Mouse (Mus musculus): ENCODE data around the gene Dusp5.

Gene Dusp5

GRCm38 (mm10) chr19:53543602-53544001, 14.7 kb downstream of the Dusp5 start:
- no peak for DNase-seq (ENCODE audit: low spot score in 2 of 2)

DNA sequence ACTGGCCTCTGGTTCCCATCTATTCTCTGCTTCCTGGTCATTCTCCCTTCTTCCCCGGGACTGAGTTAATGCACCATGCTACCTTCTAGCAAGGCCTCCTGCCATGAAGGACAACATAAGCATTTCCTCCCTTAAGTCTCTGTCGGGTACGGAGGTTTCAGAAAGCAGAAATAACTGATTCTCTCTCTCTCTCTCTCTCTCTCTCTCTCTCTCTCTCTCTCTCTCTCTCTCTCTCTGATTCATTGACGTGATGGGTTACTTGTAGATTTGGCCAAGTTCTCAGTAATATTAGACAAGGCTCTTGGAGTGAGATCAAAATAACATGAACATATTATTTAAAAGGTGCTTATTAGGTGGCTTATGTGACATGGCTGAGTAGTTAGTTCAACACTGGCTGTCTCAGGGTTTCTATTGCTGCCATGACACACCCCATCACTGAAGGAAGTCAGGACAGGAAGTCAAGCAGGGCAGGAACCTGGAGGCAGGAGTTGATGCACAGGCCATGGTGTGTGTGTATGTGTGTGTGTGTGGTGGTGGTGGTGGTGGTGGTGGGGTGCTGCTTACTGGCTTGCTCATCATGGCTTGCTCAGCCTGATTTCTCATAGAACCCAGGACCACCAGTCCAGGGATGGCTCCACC, 16.1 kb downstream of the Dusp5 start:
- no peak for DNase-seq (ENCODE audit: low spot score in 2 of 2)

- DNase-seq (ENCODE audit: low spot score in 2 of 2) = no peak
Measured at GRCm38 (mm10) chr19:53547597-53547996, 18.7 kb downstream of the Dusp5 start.

DNA sequence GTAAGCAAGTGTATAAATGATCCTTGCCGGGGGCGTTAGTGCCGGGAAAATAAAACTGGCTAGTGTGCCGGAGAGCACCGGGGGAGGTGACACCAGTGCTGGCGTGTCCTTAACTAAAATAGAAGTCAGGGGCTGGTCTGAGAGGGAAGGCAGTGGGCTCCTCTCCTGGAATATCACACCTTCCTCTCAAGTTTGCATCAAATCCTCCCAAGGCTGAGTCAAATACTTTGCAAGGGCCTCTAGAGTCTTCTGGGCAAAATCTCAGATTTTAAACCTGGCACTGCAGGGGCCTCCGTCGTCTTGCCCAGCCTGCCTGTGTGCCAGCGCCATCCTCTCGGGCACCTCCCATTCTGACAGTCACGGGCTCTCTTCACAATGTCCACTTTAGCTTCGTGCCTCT, 22.1 kb downstream of the Dusp5 start:
- no peak for DNase-seq (ENCODE audit: low spot score in 2 of 2)

DNA sequence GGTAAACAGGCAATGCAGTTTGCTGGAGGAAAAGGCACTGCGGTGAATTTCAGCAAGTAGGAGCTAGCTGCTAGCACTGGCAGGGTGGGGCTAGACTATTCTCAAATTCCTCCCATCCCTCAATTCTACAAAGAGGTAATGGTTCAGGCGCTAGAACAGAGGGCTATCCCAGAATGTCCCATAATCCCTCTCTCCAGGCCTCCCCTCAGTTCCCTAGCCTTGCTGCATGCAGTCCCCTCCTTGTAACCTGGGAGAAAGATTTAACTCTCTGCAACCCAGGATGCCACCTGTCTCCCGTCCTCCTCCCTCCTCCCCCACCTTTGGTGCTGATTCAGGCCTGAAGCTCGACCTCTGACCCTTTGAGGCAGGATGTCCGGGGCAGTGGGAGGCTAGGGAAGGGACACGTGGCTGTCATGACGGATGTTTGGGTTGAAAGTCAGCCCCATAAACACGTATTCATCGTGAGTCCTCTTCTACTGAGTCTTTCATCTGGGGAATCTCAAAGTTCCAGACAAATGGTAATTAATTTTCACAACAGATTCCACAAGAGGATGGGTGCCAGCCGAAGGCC, 23.4 kb downstream of the Dusp5 start:
- DNase-seq (ENCODE audit: low spot score in 2 of 2) = no peak

DNA sequence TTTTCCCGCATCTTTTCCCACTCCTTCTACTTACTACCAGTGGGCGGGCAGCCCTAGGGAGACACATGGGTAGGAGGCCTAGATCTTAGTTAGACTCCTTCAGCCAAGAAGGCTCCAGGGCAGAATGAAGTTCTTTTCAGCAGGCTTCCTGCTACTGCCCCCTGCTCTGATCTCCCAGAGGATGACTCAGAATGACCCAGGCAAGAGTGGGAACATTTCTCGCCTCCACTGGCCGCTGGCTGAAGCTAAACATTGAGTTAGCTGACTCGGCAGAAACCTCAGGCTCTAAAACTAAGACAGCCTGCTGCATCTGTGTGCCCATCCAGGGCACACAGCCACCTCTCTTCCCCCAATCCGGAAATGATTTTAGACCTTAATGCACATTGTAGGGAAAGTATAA, 23.9 kb downstream of the Dusp5 start:
- no peak for DNase-seq (ENCODE audit: low spot score in 2 of 2)

GRCm38 (mm10) chr19:53554402-53554801, 25.5 kb downstream of the Dusp5 start:
- no peak for DNase-seq (ENCODE audit: low spot score in 2 of 2)

DNA sequence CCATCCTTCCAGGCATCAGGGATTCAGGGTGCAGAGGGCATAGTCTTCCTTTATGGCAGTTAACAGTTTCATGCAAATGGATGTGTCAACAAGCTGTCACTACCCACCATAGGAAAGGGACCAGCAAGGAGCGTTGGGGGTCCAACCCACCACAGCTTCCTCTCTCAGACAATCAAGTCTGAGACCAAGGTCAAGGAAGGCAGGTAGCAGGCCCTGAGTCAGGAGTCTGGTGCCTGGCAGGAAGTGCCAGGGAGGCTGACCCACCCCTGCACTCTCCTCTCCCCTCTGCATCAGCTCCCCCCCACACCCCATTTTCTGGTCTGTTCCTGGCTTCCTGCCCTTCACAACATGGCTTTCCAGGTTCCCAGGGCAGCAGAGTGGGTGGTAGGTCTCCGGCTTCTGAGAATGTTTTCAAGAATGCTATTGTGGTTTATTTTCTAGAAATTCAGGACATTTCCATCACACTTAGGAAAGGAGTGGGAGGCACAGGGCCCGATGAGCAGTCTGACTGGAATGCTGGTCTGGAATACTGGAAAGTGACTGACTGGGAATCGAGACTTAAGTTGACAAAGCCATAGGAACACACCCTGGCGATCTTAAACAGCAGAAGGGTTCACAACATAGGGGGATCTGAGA, 26.2 kb downstream of the Dusp5 start:
- no peak for DNase-seq (ENCODE audit: low spot score in 2 of 2)

DNA sequence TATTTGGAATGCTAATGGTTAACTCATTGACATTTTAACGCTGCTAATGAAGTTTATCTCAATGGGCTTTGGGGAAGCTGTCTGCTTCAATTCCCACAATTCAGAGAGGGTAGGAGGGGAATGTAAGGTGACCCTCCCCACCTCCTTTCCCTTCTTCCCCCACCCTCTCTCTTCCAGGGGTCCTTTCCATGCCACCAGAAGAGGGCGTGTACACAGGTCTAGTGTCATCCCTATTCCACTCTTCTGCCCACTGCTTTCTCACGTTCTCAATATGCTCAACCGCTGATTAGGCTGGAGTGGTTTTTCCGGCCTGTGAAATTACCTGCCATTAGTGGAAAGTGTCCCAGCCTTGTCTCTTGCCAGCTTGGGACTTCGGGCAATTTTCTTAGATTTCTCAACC, 27.9 kb downstream of the Dusp5 start:
- DNase-seq (ENCODE audit: low spot score in 2 of 2) = no peak

DNA sequence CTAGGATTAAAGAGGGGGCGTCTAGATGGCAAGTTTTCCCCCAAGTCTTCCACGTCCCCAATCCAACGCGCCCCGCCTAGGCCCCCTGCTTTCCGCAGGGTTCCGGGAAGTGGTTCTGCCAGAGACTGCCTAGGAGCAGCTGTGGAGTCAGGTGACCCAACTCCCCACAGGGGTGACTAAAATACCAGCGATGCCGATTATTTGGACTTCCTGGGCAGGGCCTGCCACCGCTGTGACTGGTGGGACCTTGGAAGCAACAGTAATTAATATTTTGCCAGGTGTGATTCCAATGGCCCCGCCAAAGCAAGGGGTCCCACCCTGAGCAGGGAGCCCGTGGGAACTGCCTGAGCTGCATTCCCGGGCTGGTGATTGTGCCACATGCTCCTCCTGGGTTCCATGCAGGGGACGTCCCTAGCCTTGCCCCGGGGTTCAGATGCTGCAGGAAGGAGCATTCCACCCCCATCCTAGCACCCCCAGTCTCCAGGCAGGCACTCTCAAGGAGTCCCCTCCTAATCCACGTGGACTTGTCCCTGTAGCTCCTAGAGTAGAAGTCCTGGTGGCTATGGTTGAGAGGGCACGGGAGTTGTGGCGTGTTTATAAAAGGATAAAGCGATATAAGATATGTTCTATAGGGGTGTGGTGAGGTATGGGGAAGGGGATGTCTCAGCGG, 28.5 kb downstream of the Dusp5 start:
- DNase-seq (ENCODE audit: low spot score in 2 of 2) = no peak

GRCm38 (mm10) chr19:53560436-53560835, 31.5 kb downstream of the Dusp5 start:
- DNase-seq (ENCODE audit: low spot score in 2 of 2) = no peak

DNA sequence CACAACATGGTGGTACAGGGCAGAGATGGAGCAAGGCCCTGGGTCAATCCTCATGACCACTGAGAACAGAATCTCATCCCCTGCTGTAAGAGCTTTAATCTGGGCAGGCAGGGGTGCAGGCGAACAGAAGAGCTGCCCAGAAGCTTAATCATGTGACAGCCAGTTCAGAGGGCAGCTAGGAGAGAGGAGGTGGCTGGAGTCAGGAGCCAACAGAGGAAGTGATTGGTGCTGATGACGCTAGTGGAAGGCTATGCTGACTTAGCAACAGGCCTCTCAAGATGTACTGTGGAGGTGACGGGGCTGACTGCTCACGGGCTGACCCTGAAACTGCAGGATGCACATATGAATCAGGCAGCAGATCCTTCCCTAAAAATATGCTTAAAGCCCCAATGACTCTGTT, 35.3 kb downstream of the Dusp5 start:
- DNase-seq (ENCODE audit: low spot score in 2 of 2) = no peak

GRCm38 (mm10) chr19:53565565-53566277, 36.8 kb downstream of the Dusp5 start:
- DNase-seq (ENCODE audit: low spot score in 2 of 2) = no peak

GRCm38 (mm10) chr19:53567864-53568263, 39.0 kb downstream of the Dusp5 start:
- no peak for DNase-seq (ENCODE audit: low spot score in 2 of 2)

DNA sequence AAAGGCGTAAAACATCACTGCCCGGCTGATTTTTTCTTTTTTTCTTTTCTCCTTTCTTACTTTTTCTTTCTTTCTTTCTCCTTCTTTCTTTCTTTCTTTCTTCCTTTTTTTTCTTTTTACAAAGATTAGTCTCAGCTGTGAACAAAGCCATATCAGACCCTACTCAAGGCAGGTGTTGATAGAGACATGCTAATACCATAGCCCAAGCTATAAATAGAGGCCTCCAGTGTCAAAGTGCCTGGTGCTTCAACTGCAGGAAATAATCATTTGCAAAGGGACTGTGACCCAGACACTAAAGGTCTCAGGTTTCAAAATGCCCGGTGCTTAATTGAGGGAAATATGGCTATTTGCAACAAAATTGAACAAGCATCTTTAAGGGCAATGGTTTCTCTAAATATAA, 39.6 kb downstream of the Dusp5 start:
- DNase-seq (ENCODE audit: low spot score in 2 of 2) = no peak

- DNase-seq (ENCODE audit: low spot score in 2 of 2) = no peak
Measured at GRCm38 (mm10) chr19:53571056-53571455, 42.1 kb downstream of the Dusp5 start.

DNA sequence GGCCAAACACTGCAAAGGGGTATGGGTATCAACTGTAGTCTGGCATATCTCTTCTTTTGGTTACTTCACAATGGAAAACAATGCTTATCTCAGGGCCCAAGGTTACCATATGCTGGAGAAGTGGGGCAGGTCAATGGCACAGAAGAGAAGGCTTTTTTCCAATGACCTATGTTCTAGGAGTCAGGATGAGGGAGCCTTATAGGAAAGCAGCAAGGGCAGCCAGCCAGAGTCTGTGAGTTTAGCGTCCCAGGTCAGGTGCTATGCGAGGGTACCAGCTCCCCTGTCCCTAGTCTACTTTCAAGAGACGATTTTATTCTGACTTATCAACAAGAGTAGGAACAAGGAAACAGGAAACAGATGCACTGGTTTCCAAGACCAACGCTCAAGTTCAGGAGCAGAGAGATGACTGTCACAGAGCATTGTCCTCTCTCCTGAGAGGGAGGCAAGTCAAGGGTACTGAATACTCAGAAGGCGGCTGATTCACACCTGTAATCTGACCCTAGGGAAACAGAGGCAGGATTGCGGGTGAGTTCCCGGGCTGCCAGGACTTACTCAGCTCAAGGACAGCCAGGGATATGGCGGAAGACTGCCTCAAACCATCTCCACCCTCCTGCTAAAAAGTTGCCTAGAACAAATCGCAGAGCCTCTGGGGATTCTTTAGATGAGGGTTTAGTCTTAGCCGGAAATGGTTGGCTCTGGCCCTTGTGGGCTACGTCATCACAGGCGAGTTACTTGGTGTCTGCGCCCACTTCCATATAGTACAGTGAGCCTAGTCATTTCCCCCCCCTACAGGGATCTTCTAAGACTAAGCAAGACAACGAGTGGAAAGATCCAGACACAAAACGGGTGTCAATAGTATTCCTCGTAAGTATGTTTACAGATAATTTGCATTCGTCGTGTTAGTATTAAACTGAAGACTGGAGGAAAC, 42.9 kb downstream of the Dusp5 start:
- no peak for DNase-seq (ENCODE audit: low spot score in 2 of 2)

DNA sequence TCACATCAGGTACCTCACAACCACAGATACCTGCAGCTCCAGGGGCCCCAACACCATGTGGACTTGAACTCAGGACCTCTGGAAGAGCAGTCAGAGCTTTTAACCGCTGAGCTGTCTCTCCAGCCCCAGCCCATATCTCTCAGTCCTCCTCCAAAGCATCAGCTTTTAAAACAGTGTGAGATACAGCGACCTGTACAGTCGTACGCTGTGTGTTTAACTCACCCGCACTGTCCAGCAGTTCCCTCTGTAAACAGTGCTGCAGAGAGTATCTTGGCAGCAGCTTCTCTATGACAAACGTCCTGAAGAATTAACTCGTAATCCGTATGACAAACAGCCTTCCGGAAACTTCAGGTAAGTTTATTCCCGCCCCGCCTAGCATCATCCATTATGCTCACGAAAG, 43.7 kb downstream of the Dusp5 start:
- no peak for DNase-seq (ENCODE audit: low spot score in 2 of 2)

GRCm38 (mm10) chr19:53573151-53573550, 44.2 kb downstream of the Dusp5 start:
- DNase-seq (ENCODE audit: low spot score in 2 of 2) = no peak

GRCm38 (mm10) chr19:53574131-53574530, 45.2 kb downstream of the Dusp5 start:
- DNase-seq (ENCODE audit: low spot score in 2 of 2) = no peak

DNA sequence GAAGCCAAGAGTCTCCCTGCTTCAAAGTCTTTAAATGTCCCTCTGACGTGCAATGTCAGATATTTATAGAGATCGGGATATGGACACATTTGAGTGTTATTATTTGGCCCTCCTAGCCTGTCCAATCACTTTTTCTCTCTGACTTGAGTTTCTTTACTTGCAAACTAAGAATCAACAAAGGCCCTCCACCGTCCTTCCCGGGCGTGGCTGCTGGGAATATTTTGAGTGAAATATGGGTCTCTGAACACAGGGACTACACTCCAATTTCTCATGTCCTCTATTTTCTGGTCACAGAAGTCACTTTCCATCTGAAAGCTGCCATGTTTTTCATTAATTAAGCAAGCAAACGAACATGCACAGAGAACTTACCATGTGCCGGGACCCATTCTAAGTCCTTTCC, 45.6 kb downstream of the Dusp5 start:
- no peak for DNase-seq (ENCODE audit: low spot score in 2 of 2)
